Mouse (Mus musculus): Measurements from ENCODE around the gene Eif2b3. TPM values are rescaled to one million over a fixed set of nuclear protein-coding genes. Genes with fewer than 3 reads are reported as not detected.

Eif2b3 gene
- total and polyA plus RNA-seq, 2 experiments = 4.5 to 9.5 TPM

GRCm38 (mm10) chr4:117108524-117108849 is 89.3 kb downstream of the Eif2b3 start:
- H3K27me3 ChIP-seq (ENCODE audit: control insufficient read depth, insufficient read depth, low read length) = no peaks in the 10 kb centered on the region
- TF ChIP-seq POLR2A (IDR thresholded peaks at IDR 0.05; ENCODE audit: extremely low read depth, insufficient read depth, low read length) (no peak), CTCF (IDR thresholded peaks at IDR 0.05; ENCODE audit: low read depth, low read length) (no peak)
- H3K27ac ChIP-seq (replicated peaks; ENCODE audit: insufficient read depth, low read depth, low read length) = no peak overlapping the region
- WGBS = 99% methylated on average over 6 of the region's 6 CpGs
- no peak for DNase-seq (ENCODE audit: extremely low read depth, low read depth, low spot score)
- no peak overlapping the region for H3K9ac ChIP-seq (ENCODE audit: low read depth, low read length)
- H3K36me3 ChIP-seq (ENCODE audit: control insufficient read depth, insufficient read depth, low read length) = no peaks in the 10 kb centered on the region
- no peaks in the 10 kb centered on the region for H3K79me2 ChIP-seq (ENCODE audit: control insufficient read depth, insufficient read depth, low read length)
- H3K4me1 ChIP-seq (ENCODE audit: control insufficient read depth, insufficient read depth, low read length) = no peaks in the 10 kb centered on the region
- no peak overlapping the region for H3K4me3 ChIP-seq (ENCODE audit: insufficient read depth, low read depth, low read length)

DNA sequence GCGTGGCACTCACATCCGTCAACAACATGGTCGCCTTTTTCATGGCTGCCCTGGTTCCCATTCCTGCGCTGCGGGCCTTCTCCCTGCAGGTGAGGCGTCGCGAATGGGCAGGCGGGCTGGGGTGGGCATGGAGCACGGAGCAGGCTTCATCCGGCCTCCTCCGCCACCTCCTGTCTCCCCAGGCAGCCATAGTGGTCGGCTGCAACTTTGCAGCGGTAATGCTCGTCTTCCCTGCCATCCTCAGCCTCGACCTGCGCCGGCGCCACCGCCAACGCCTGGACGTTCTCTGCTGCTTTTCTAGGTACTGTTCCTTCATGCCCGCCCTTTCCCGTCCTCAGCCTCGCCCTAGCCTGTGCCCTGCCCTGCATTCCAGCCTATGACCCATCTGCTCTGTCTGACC is 90.1 kb downstream of the Eif2b3 start:
- WGBS = 98% methylated on average over 25 of the region's 25 CpGs
- no peak overlapping the region for H3K9ac ChIP-seq (ENCODE audit: low read depth, low read length)

DNA sequence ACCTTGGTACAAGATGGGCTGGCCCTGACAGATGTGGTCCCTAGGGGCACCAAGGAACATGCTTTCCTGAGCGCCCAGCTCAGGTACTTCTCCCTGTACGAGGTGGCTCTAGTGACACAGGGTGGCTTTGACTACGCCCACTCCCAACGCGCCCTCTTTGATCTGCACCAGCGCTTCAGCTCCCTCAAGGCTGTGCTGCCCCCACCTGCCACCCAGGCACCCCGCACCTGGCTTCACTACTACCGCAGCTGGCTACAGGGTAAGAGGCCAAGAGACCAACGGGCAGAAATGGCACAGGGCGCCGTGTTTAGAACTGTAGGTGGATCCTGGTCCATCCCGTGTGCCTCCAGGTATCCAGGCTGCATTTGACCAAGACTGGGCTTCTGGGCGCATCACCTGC is 91.0 kb downstream of the Eif2b3 start:
- no peak for TF ChIP-seq POLR2A (IDR thresholded peaks at IDR 0.05; ENCODE audit: extremely low read depth, insufficient read depth, low read length)
- no peak for TF ChIP-seq CTCF (IDR thresholded peaks at IDR 0.05; ENCODE audit: low read depth, low read length)
- 88% methylated on average over 13 of the region's 13 CpGs for WGBS
- no peak for DNase-seq (ENCODE audit: extremely low read depth, low read depth, low spot score)
- Histone ChIP-seq H3K27ac (replicated peaks; ENCODE audit: insufficient read depth, low read depth, low read length) (no peak overlapping the region), H3K4me3 (ENCODE audit: insufficient read depth, low read depth, low read length) (no peak overlapping the region), H3K9ac (ENCODE audit: low read depth, low read length) (no peak overlapping the region), H3K36me3 (ENCODE audit: control insufficient read depth, insufficient read depth, low read length) (no peaks in the 10 kb centered on the region), H3K79me2 (ENCODE audit: control insufficient read depth, insufficient read depth, low read length) (no peaks in the 10 kb centered on the region), H3K4me1 (ENCODE audit: control insufficient read depth, insufficient read depth, low read length) (no peaks in the 10 kb centered on the region), H3K27me3 (ENCODE audit: control insufficient read depth, insufficient read depth, low read length) (no peaks in the 10 kb centered on the region)

More for the DNA sequence above, 90.1 kb downstream of the Eif2b3 start:
- TF ChIP-seq CTCF (IDR thresholded peaks at IDR 0.05; ENCODE audit: low read depth, low read length) = no peak
- TF ChIP-seq POLR2A (IDR thresholded peaks at IDR 0.05; ENCODE audit: extremely low read depth, insufficient read depth, low read length) = no peak
- Histone ChIP-seq H3K4me3 (ENCODE audit: insufficient read depth, low read depth, low read length) (no peak overlapping the region), H3K36me3 (ENCODE audit: control insufficient read depth, insufficient read depth, low read length) (no peaks in the 10 kb centered on the region), H3K4me1 (ENCODE audit: control insufficient read depth, insufficient read depth, low read length) (no peaks in the 10 kb centered on the region), H3K27me3 (ENCODE audit: control insufficient read depth, insufficient read depth, low read length) (no peaks in the 10 kb centered on the region), H3K79me2 (ENCODE audit: control insufficient read depth, insufficient read depth, low read length) (no peaks in the 10 kb centered on the region), H3K27ac (replicated peaks; ENCODE audit: insufficient read depth, low read depth, low read length) (no peak overlapping the region)
- no peak for DNase-seq (ENCODE audit: extremely low read depth, low read depth, low spot score)

DNA sequence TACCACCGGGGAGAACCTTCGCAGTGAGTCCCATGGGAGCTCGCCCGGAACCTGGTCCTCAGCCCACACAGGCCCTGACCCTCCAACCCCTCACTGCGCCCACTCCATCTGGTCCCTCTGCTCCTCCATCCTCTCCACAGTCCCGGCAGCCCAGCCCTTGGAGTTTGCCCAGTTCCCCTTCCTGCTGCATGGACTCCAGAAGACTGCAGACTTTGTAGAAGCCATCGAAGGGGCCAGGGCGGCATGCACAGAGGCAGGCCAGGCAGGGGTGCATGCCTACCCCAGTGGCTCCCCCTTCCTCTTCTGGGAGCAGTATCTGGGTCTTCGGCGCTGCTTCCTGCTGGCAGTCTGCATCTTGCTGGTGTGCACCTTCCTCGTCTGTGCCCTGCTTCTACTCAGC is 91.8 kb downstream of the Eif2b3 start:
- H3K4me3 ChIP-seq (ENCODE audit: insufficient read depth, low read depth, low read length) = no peak overlapping the region
- no peak overlapping the region for H3K27ac ChIP-seq (replicated peaks; ENCODE audit: insufficient read depth, low read depth, low read length)
- no peaks in the 10 kb centered on the region for H3K79me2 ChIP-seq (ENCODE audit: control insufficient read depth, insufficient read depth, low read length)
- WGBS = 95% methylated on average over 11 of the region's 11 CpGs
- H3K9ac ChIP-seq (ENCODE audit: low read depth, low read length) = no peak overlapping the region
- no peaks in the 10 kb centered on the region for H3K4me1 ChIP-seq (ENCODE audit: control insufficient read depth, insufficient read depth, low read length)
- DNase-seq (ENCODE audit: extremely low read depth, low read depth, low spot score) = no peak
- TF ChIP-seq POLR2A (IDR thresholded peaks at IDR 0.05; ENCODE audit: extremely low read depth, insufficient read depth, low read length) = no peak
- no peak for TF ChIP-seq CTCF (IDR thresholded peaks at IDR 0.05; ENCODE audit: low read depth, low read length)
- no peaks in the 10 kb centered on the region for H3K36me3 ChIP-seq (ENCODE audit: control insufficient read depth, insufficient read depth, low read length)
- H3K27me3 ChIP-seq (ENCODE audit: control insufficient read depth, insufficient read depth, low read length) = no peaks in the 10 kb centered on the region

DNA sequence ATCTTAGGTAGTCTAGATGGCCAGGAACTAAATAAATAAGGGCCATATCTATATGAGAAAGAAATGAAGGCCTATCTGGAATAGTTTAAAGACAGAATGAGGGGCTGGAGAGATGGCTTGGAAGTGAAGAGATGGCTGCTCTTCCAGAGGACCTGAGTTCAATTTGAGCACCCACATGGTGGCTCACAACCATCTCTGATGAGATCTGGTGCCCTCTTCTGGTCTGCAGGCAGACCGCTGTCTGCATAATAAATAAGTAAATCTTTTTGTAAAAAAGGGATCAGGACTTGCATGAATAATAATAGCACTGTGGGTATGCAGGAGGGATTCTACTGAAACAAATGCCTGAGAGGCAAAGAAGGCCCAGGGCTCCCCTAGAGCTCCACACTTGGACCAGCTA is 94.0 kb downstream of the Eif2b3 start:
- H3K4me3 ChIP-seq (ENCODE audit: insufficient read depth, low read depth, low read length) = no peak overlapping the region
- H3K79me2 ChIP-seq (ENCODE audit: control insufficient read depth, insufficient read depth, low read length) = no peaks in the 10 kb centered on the region
- no peaks in the 10 kb centered on the region for H3K27me3 ChIP-seq (ENCODE audit: control insufficient read depth, insufficient read depth, low read length)
- H3K27ac ChIP-seq (replicated peaks; ENCODE audit: insufficient read depth, low read depth, low read length) = no peak overlapping the region
- H3K4me1 ChIP-seq (ENCODE audit: control insufficient read depth, insufficient read depth, low read length) = no peaks in the 10 kb centered on the region
- TF ChIP-seq POLR2A (IDR thresholded peaks at IDR 0.05; ENCODE audit: extremely low read depth, insufficient read depth, low read length) (no peak), CTCF (IDR thresholded peaks at IDR 0.05; ENCODE audit: low read depth, low read length) (0 out of 2 replicates have a peak, but pooled peaks have one; percentile 0)
- DNase-seq (ENCODE audit: extremely low read depth, low read depth, low spot score) = no peak
- 100% methylated on average over 1 of the region's 1 CpGs for WGBS
- H3K9ac ChIP-seq (ENCODE audit: low read depth, low read length) = no peak overlapping the region
- no peaks in the 10 kb centered on the region for H3K36me3 ChIP-seq (ENCODE audit: control insufficient read depth, insufficient read depth, low read length)

DNA sequence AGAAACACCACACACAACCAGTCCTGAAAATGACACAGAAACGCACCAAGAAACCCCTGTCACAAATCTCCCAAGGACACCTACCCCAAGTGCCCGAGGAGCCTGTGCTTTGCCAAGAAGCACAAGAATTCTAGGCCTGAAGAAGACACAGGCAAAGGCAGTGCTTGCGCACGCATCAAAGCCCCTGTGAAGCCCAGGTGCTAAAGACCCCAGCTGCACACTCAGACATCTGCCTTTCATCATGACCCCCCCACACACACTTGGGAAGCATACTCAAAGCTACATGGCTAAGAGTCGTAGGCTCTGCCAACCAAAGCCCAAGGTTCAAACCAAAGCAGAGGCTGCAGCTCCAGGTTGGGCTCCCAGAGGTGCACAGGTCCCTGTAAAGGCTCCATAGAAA is 96.4 kb downstream of the Eif2b3 start:
- 85% methylated on average over 5 of the region's 5 CpGs for WGBS
- no peak for DNase-seq (ENCODE audit: extremely low read depth, low read depth, low spot score)
- H3K9ac ChIP-seq (ENCODE audit: low read depth, low read length) = no peak overlapping the region
- H3K4me1 ChIP-seq (ENCODE audit: control insufficient read depth, insufficient read depth, low read length) = no peaks in the 10 kb centered on the region
- H3K27ac ChIP-seq (replicated peaks; ENCODE audit: insufficient read depth, low read depth, low read length) = no peak overlapping the region
- H3K79me2 ChIP-seq (ENCODE audit: control insufficient read depth, insufficient read depth, low read length) = no peaks in the 10 kb centered on the region
- no peaks in the 10 kb centered on the region for H3K27me3 ChIP-seq (ENCODE audit: control insufficient read depth, insufficient read depth, low read length)
- H3K36me3 ChIP-seq (ENCODE audit: control insufficient read depth, insufficient read depth, low read length) = no peaks in the 10 kb centered on the region
- H3K4me3 ChIP-seq (ENCODE audit: insufficient read depth, low read depth, low read length) = no peak overlapping the region
- TF ChIP-seq CTCF (IDR thresholded peaks at IDR 0.05; ENCODE audit: low read depth, low read length) = no peak
- TF ChIP-seq POLR2A (IDR thresholded peaks at IDR 0.05; ENCODE audit: extremely low read depth, insufficient read depth, low read length) = no peak
